Mouse (Mus musculus): Measurements from ENCODE around the gene Cwc22.

Cwc22 gene

GRCm38 (mm10) chr2:77970556-77970955 is 24.4 kb upstream of the Cwc22 start:
- in situ Hi-C loops (cut with MseI, MboI): no loop called here

- in situ Hi-C loops (cut with MseI, MboI): no loop called here
These were observed 23.8 kb upstream of the Cwc22 start for GRCm38 (mm10) chr2:77969956-77970355.

- in situ Hi-C loops (cut with MseI, MboI): no loop called here
These were observed 16.4 kb upstream of the Cwc22 start for GRCm38 (mm10) chr2:77962450-77963193.

GRCm38 (mm10) chr2:77961256-77961655 is 15.1 kb upstream of the Cwc22 start:
- in situ Hi-C loops (cut with MseI, MboI): no loop called here

- in situ Hi-C loops (cut with MseI, MboI): no loop called here
These were observed 14.5 kb upstream of the Cwc22 start for GRCm38 (mm10) chr2:77960711-77961110.

GRCm38 (mm10) chr2:77959341-77959740 is 13.2 kb upstream of the Cwc22 start:
- in situ Hi-C loops (cut with MseI, MboI): no loop called here

- in situ Hi-C loops (cut with MseI, MboI): no loop called here
These were observed 5.3 kb upstream of the Cwc22 start for GRCm38 (mm10) chr2:77951415-77951913.

- in situ Hi-C loops (cut with MseI, MboI): no loop called here
These were observed 3.9 kb upstream of the Cwc22 start for GRCm38 (mm10) chr2:77950111-77950510.

- in situ Hi-C loops (cut with MseI, MboI): no loop called here
These were observed 3.3 kb upstream of the Cwc22 start for GRCm38 (mm10) chr2:77949521-77949920.

GRCm38 (mm10) chr2:77948921-77949320 is 2.7 kb upstream of the Cwc22 start:
- in situ Hi-C loops (cut with MseI, MboI): no loop called here

GRCm38 (mm10) chr2:77948126-77948525 is 2.0 kb upstream of the Cwc22 start:
- in situ Hi-C loops (cut with MseI, MboI): no loop called here

- in situ Hi-C loops (cut with MseI, MboI): no loop called here
These were observed 1.1 kb upstream of the Cwc22 start for GRCm38 (mm10) chr2:77947161-77947870.

- in situ Hi-C loops (cut with MseI, MboI): no loop called here
These were observed 1.1 kb downstream of the Cwc22 start for GRCm38 (mm10) chr2:77944860-77945595.

GRCm38 (mm10) chr2:77944281-77944680 is 1.9 kb downstream of the Cwc22 start:
- in situ Hi-C loops (cut with MseI, MboI): no loop called here

- in situ Hi-C loops (cut with MseI, MboI): no loop called here
These were observed 4.2 kb downstream of the Cwc22 start for GRCm38 (mm10) chr2:77941944-77942343.

GRCm38 (mm10) chr2:77938317-77938716 is 7.9 kb downstream of the Cwc22 start:
- in situ Hi-C loops (cut with MseI, MboI): no loop called here

- in situ Hi-C loops (cut with MseI, MboI): no loop called here
These were observed 8.4 kb downstream of the Cwc22 start for GRCm38 (mm10) chr2:77937818-77938217.

- in situ Hi-C loops (cut with MseI, MboI): no loop called here
These were observed 12.0 kb downstream of the Cwc22 start for GRCm38 (mm10) chr2:77934138-77934537.

- in situ Hi-C loops (cut with MseI, MboI): no loop called here
These were observed 12.5 kb downstream of the Cwc22 start for GRCm38 (mm10) chr2:77933630-77934029.

GRCm38 (mm10) chr2:77931958-77932357 is 14.2 kb downstream of the Cwc22 start:
- in situ Hi-C loops (cut with MseI, MboI): no loop called here

GRCm38 (mm10) chr2:77928352-77928751 is 17.8 kb downstream of the Cwc22 start:
- in situ Hi-C loops (cut with MseI, MboI): no loop called here

- in situ Hi-C loops (cut with MseI, MboI): no loop called here
These were observed 19.7 kb downstream of the Cwc22 start for GRCm38 (mm10) chr2:77926468-77926867.

All from mouse trophoblast stem cell (cell line).